Mouse (Mus musculus) T-helper 1 cell (primary cell): Measurements from ENCODE around the gene Amz1.

Source experiments
- in situ Hi-C: fragments of 300-600 bp; cut with MboI, MseI; formaldehyde crosslinking; loops from one replicate; pipeline ENCODE4 v1.15.1; 2025; ENCODE audit warnings: high pct_unique_total_duplicates

Amz1 gene

DNA sequence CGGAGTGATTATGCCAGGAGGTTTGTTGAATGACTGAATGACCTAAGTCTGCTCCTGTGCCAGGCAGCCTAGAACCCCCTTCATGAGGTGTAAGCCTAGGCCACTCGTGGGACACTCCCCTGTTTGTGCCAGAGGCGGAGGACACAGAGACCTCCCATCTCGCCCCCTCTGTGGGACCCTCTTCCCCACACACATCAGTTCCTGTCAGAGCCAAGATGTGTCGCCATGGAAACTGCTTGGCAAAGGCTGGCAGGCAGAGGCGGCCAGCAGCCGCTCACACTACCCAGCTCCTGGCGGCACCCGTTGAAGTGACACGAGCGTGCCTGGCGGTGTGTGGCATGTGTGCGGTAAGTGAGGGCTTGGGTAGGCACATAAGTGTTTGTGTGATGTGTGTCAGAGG is at the start of gene Amz1:
TSS of gene Amz1 (plus strand) at position 306 of the 400 bp plus-strand sequence.
- in situ Hi-C loops = no loop called here

DNA sequence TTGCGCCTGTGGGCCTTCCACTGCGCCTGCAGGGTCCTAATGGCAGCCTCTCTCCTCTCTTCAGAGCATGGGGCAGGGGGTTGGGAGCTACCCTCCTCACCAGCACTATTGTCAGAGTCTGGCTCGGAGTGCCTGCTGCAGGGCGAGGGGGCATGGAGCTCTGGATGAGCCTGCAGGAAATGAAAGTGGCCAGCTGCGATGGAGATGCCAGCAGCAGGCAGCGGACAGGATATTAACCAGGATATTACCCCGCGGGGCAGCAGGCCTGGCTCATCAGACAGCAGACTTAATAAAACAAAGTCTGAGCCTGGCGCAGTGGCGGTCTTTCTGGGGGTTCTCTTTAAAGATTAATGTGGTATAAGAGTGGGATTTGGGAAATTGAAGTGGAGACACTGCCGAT is 48.8 kb upstream of the Amz1 start:
- in situ Hi-C loops = no loop called here

DNA sequence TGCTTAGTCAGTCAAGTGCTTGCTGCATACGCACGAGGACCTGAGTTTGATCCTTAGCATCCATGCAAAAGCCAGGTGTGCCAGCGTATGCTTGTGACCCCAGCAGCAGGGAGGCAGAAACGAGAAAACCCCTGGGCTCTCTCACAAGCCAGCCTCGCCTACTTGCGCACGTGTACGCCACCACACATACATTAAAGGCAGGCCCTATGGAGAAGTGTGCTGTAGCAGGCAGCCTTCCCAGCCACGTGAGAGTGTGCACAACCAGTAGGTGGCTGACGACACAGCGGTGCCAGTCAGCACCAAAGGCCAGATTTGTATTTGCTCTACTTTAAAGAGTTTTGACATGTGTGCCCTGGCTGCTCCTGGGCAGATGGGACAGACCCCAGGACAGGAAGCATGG is 48.3 kb upstream of the Amz1 start:
- in situ Hi-C loops = no loop called here

DNA sequence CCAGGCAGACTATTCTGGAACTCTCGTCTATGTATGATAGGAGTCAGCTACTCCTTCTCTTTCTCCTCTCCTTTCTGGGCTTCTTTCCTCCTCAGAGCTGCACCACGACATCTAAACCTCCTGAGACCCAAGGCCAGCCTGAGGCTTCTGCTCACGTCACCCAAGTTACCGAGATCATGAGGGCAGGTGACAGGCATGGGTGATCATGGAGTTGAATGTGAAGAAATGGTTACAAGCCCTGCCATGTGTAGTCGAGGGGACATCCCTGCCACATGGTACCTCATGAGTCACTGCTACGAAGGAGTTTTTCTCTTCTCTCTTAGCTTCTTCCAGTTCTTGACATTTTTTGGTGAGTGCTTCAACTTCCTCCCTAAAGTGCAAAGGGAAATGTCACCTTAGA is 46.8 kb upstream of the Amz1 start:
- in situ Hi-C loops = no loop called here

DNA sequence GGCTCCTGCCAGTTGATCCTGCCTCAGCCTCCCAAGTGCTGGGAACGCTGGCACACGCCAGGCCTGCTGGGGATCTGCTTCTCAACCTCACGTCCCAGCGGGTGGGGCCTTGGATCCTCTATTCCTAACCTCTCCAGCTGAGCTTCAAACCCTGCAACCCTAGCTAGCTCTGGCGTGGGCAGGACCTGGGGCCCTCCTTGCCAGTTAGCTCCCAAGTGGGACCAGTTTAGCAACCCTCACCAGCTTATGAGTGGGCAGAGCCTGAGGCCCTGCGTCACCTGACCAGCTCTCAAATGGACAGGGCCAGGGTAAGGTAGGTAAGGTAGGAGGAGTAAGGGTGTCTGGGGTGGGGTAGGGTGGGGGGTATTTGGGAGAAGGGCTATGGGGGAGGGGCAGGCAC is 43.9 kb upstream of the Amz1 start:
- in situ Hi-C loops = loop anchor here (5.0 kb wide), 1 partner anchor 138 kb away; no protein-coding TSS in a partner anchor

DNA sequence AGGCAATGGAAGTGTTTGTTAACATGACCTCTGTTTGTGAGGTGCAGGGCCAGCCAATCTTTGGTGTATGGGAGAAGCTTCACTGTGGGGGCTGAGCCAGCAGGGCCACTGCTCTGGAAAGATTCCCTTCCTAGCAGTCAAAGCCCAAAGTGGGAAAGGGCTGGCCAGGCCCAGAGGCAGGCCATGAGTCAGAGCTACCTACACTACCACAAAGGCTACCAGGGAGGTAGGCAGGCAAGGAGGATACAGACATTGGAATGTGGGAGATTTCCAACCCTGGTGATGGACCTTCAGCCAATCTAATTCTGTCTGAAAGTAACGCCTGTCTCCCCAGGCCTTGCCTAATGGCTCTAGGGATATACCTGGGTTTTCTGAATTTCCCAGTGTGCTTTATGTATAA is 43.0 kb upstream of the Amz1 start:
- in situ Hi-C loops = loop anchor here (5.0 kb wide), 1 partner anchor 139 kb away; no protein-coding TSS in a partner anchor

DNA sequence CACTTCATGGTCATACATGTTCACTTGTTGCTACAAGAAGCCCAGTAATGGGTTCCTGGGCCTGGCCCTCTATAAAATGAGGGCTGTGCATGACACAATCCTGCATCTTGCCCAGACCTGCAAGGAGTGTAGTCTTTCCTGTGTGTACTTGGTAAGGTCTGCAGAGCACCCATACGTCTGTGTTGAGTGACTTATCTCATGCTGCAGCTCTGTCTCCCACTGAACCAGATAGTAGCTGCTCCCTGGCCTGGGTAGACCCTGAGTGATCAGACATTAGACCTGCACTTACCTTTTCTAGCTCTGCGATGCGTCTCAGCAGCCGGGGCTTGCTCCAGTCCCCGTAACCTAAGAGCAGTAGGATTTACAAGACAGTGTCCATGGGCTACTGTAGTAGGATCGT is 41.8 kb upstream of the Amz1 start:
- in situ Hi-C loops = loop anchor here (5.0 kb wide), 1 partner anchor 140 kb away; no protein-coding TSS in a partner anchor

DNA sequence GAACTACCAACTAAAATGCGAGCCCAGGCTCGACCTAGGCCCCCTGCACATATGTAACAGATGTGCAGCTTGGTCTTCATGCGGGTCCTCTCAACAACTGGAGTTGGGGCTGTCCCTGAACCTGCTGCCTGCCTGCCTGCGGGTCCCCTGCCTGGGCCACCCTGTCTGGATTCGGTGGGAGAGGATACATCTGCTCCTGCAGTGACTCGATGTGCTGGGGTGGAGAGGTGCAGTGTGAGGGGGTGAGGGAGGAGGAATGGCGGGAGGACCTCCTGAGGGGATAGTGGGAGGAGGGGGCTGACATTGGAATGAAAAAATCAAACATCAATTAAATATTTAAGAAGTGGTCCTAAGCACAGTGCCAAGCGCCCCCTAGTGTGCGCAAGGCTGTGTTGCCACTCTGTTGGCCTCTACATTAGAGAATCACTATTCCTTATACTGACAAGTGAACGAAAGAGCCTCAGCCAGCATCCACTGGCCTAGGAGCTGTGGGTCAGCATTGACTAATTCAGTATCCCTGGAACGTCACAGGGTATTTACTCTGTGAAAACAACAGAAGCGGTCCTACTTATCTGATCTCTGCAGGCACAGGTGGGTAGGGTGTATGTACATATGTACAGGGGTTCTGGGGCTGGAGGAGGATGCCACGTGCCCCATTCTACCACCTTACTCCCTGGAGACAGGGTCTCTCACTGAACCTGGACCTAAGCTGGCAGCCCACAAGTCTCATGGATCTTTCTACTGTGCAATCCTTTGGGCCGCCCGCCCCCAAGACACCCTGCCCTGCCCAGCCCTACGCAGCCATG is 39.4 kb upstream of the Amz1 start:
- in situ Hi-C loops = loop anchor here (5.0 kb wide), 1 partner anchor 142 kb away; no protein-coding TSS in a partner anchor

DNA sequence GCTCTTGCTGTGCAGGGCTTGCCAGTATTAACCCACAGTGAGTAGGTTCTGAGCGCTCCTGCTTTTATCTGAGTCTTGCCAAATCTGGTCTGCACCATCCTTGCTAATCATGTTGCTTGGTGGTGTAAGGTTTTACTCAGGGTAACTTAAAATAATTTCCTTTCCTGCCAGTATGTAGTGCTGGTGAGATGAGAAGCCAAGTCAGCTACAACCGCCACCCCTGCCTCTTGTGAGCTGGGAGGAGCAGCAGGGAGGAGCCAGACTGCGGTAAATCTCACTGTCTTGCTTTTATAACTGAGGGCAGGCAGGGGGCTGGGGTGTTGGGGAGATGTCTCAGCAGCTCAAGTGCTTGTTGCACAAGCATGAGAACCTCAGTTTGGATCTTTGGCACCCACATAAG is 35.5 kb upstream of the Amz1 start:
- in situ Hi-C loops = no loop called here

DNA sequence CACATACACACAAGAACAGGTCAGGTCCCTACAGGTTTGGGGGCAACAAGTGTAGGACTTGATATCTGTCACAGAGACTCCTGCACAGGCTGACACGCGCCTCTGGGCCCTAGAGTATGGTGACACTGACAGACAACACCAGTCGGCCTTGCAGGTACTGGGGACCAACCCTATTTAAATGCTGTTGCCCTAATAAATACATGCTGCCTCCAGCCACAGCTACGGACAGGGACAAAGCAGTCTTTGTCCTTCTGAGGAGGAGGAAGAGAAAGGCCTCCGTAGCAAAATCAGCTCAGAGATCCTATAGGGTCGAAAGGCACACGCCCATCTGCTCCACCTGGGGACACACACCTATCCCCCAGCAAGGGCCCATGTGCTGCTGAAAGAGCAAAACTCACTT is 27.9 kb upstream of the Amz1 start:
- in situ Hi-C loops = no loop called here

DNA sequence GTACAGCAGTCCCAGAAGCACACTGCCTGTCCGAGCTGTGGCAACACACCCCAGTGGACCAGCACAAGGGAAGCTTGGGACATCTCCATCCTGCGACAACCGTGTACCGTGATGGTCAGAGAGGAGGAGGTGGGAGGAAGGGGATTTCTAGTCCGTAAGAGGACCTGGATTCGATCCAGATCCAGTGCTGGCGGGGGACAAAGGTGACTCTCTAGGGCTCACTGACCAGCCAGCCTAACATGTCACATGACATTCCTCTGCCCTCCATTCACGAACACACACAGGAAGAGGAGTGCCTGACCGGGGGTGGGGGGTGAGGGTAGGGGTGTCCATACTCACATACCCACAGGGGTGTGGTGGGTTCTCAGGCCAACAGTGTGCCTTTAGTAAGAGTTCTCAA is 24.2 kb upstream of the Amz1 start:
- in situ Hi-C loops = no loop called here

DNA sequence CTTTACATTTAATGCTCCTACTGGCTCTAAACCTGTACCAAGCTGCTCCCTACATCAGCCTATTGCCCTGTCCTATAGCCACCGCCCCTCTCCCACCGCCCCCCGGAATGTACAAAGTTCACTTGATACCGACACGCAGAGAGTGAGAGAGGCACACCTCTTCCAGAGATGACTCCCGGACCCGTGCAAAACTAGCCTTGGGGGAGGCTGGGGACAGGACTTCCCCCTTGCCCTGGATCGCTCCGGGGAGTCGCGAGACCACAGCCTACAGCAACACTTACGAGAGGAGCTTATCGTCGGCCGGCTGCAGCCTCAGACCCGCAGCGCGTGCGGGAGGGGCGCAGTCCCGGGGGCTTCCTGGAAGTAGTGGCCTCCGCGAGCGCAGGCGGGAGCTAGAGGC is 22.3 kb upstream of the Amz1 start:
- in situ Hi-C loops = no loop called here

DNA sequence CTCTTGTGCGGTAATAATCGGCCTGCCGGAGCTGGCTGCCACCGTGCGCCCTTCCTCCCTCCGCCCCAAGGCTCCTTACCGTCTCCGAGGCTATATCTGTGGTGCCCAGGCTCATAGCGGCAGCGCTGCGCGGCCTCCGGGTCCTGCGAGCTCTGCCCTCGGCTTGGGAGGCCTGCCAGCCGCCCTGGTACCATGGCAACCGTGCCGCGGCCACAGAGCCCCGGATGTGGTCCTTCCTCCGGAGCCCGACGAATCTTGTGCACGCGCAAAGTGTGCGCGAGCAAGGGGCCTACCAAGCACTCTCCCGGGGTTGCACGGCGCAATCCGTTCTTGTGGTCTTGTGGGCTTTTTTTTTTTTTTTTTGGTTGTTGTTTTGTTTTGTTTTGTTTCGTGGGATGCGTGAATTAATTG is 21.8 kb upstream of the Amz1 start, which contains the start of gene Iqce:
TSS of gene Iqce (minus strand) at position 276 of the 411 bp plus-strand sequence.
- in situ Hi-C loops = no loop called here

DNA sequence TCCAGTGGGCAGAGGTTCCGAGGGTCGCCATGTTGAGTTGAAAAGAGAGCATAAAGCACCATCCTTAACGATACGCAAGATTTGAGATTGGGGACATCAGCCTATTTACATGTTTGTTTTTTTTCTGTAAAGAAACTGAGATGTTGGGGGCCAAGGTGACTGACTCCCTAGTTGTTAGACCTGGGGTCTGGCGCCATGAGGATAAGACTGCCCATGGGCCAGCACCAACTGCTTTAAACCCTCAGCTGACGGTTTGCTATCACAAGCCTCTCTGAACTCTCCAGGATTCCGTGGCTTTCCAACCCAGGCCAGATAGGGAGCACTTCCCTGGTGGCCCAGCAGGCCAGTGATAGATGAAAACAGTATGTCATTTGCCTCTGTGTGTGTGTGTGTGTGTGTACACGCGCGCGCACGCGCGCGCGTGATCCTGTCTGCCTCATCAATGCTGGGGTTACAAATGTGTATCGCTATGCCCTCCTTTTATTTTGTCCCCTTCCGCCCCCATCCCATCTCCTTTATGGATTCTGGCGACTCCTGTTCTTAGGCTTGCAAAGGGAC is 21.2 kb upstream of the Amz1 start:
- in situ Hi-C loops = no loop called here

DNA sequence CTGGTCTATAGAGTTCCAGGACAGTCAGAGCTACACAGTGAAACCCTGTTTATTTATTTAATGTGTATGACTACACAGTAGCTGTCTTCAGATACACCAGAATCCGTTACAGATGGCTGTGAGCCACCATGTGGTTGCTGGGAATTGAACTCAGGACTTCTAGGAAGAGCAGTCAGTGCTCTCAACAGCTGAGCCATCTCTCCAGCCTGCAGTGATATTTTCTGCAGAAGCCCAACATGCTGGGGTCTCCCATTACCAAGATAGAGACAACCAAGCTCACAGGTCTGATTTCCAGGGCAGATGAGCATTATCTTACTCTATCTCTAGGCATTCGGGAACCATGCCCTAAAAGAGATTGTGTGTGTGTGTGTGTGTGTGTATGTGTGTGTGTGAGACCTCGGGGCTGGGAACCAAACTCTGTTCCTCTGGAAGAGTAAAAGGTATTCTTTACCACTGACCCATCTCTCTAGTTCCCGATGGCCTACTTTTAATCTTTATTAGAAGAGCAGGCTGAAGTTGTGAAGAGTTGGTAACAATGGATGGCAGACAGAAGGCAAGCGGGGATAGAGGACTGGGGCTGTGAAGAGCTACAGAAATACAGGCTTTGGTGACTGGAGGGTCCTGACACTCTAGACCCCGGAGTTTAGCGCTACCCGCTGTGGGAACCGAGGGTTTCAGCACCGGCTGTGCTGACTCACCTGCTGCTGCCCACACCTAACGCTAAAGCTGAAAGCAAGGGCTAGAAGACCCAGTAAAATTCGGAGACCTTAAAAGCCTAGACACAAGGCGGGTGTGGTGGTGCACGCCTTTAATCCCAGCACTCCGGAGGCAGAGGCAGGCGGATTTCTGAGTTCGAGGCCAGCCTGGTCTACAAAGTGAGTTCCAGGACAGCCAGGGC is 20.2 kb upstream of the Amz1 start:
- in situ Hi-C loops = no loop called here

DNA sequence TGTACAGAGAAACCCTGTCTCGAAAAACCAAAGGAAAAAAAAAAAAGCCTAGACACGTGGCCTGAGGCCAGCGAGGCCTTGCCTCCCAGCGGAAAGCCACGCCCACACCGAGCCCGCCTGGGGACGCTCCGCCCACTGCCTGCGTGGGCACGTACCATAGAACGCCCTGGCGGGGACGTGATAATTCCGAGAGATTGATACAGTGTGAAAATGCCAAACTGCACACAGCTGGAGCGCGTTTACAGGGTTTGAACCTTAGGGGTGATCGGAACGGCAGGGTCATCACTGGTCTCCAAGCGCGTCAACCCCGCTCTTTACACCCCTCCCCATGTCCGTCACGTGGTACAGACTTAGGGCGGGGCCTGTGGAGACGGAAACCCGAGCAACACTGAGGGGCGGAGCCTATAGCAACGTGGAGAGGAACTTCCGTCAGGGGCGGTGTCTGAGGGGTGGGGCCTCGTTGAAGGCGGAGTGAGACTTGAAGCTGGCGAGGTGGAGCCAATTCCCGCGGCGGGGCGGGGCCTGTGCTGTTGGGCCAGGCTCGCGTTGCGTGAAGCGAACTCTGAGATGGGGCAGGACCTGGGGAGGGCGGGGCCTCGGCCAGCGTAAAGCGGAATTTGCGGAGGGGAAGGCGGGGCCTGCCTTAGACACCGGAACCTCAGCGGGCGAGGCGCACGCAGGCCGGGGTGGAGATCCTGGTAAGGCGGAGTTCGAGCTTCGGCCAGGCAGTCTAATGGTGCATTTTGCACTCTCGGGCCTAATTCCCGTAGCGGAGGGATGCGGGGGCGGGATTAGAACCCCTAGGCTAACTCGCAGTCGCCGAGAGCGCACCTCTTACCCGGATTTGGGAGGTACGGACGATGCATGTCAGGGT is 19.3 kb upstream of the Amz1 start, which contains the start of gene Brat1:
TSS of gene Brat1 (plus strand) at position 634 of the 874 bp plus-strand sequence.
- in situ Hi-C loops = no loop called here

DNA sequence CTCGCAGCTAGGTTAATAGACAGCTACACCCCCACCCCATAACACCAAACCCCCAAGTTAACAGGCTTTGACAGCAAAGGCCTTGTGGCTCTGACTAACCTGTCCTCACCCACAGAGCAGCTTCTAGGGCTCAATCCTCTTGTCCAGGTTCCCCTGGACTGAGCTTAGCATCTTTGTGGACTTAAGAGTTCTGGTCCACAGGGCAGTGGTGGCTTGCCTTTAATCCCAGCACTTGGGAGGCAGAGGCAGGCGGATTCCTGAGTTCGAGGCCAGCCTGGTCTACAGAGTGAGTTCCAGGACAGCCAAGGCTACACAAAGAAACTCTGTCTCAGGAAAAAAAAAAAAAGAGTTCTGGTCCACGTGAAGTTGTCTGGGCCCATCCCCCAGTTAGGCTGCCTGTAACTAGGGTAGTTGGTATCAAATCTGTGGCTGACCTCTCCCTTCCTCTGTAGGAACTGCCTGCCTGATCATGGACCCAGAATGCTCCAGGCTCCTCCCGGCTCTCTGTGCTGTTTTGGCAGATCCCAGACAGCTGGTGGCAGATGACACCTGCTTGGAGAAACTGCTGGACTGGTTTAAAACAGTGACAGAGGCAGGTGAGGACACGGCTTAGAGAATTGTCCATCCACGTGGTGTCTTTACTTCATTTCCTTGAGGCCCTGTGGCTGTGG is 18.3 kb upstream of the Amz1 start:
- in situ Hi-C loops = no loop called here

DNA sequence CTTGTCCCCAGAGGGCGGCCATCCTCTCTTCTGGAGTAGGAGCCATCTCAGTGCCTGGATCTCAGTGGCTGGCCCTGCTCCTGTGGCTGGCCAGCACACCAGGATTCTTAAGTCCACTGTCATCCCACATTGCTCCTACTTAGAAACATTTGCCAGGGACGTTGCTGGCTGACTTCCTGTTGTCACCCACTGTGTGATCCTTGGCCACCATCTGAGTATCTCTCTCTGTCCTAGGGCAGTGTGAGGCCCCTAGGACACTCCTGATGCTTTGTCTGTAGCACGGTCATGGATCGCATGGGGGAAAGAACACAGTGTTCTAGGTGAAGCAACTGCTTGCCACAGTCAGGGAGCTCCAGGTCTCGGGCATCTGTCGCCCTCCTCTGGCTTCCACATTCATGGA is 13.6 kb upstream of the Amz1 start:
- in situ Hi-C loops = no loop called here

DNA sequence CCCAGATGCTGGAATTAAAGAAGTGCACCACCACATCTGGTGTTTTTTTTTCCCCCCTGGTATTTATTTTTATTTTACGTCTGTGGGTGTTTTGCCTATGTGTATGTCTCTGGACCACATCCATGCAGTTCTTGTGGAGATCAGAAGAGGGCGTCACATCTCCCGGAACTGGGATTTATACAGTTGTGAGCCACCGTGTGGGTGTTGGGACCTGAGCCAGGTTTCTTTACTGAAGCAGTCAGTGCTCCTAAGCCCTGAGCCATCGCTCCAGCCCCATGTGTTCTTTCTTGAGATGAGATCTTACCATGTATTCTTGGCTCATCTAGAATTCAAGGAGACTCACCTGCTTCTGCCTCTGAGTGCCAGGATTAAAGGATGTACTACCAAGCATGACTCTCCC is 12.9 kb upstream of the Amz1 start:
- in situ Hi-C loops = no loop called here

DNA sequence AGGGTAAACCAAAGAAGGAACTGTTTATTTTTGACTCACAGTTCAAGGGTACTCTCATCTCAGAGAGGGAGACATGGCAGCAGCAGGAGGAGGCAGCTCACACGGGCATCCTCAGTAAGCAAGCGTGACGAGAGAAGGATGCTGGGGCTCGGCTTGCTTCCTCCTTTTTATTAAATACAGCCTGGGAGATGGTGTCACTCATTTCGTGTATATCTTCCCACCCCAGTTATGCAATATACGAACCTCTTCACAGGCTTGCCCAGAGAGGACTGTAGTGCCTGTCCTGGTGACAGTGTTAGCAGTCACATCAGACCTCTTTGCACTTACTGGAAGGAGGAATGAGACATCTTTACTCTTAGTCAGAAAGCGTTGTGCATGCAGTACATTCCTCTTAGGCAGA is 3.2 kb upstream of the Amz1 start:
- in situ Hi-C loops = no loop called here

DNA sequence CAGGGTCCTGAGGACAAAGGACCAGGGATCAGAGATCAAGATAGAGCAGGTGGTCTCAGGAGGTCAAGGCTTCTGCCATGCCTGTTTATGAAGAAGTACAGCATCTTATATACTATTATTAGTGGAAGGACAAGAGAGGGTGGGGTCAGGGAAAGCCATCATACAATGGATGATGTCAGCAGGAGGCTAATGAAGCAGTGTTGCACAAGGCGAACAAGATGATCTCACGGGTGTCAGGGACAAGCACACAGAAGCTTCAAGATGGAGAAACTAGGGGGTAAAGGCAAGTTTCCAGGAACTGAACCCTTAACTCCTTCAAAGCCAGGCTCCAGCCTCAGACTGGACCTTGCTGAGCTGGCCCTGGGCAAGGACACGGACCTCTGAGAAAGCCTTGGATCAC is 1.8 kb upstream of the Amz1 start:
- in situ Hi-C loops = no loop called here
